Mouse (Mus musculus): ENCODE results near the gene Adamts9.

The Adamts9 gene

GRCm38 (mm10) chr6:92804254-92804971 is 138.9 kb downstream of the Adamts9 start:
- DNase-seq, result no peak

- DNase-seq, result peak; percentile 64
Measured at GRCm38 (mm10) chr6:92803213-92803612, 140.1 kb downstream of the Adamts9 start.

- DNase-seq, result no peak
Measured at GRCm38 (mm10) chr6:92802421-92802820, 140.9 kb downstream of the Adamts9 start.

- no peak for DNase-seq
Measured at GRCm38 (mm10) chr6:92801462-92801861, 141.8 kb downstream of the Adamts9 start.

GRCm38 (mm10) chr6:92793804-92794203 is 149.5 kb downstream of the Adamts9 start:
- DNase-seq, result no peak

GRCm38 (mm10) chr6:92787376-92787712 is 155.9 kb downstream of the Adamts9 start:
- DNase-seq, result peak; percentile 95

- DNase-seq, result no peak
Measured at GRCm38 (mm10) chr6:92786701-92787375, 156.5 kb downstream of the Adamts9 start.

- peak; percentile 62 for DNase-seq
Measured at GRCm38 (mm10) chr6:92784782-92785181, 158.5 kb downstream of the Adamts9 start.

- no peak for DNase-seq
Measured at GRCm38 (mm10) chr6:92781446-92781845, 161.8 kb downstream of the Adamts9 start.

GRCm38 (mm10) chr6:92779935-92780205 is 163.4 kb downstream of the Adamts9 start:
- DNase-seq, result no peak

GRCm38 (mm10) chr6:92779140-92779934 is 164.0 kb downstream of the Adamts9 start:
- peak; percentile 22 for DNase-seq

- peak; percentile 58 for DNase-seq
Measured at GRCm38 (mm10) chr6:92776356-92776755, 166.9 kb downstream of the Adamts9 start.

- no peak for DNase-seq
Measured at GRCm38 (mm10) chr6:92762372-92762771, 180.9 kb downstream of the Adamts9 start.

GRCm38 (mm10) chr6:92759616-92760015 is 183.7 kb downstream of the Adamts9 start:
- DNase-seq, result no peak

- DNase-seq, result no peak
Measured at GRCm38 (mm10) chr6:92755826-92756225, 187.5 kb downstream of the Adamts9 start.

GRCm38 (mm10) chr6:92752737-92753136 is 190.6 kb downstream of the Adamts9 start:
- DNase-seq, result no peak

- DNase-seq, result no peak
Measured at GRCm38 (mm10) chr6:92749420-92749819, 193.9 kb downstream of the Adamts9 start.

- peak; percentile 78 for DNase-seq
Measured at GRCm38 (mm10) chr6:92743605-92744004, 199.7 kb downstream of the Adamts9 start.

GRCm38 (mm10) chr6:92737116-92737515 is 206.2 kb downstream of the Adamts9 start:
- peak; percentile 60 for DNase-seq

- DNase-seq, result no peak
Measured at GRCm38 (mm10) chr6:92733651-92734050, 209.6 kb downstream of the Adamts9 start.

GRCm38 (mm10) chr6:92728514-92728913 is 214.8 kb downstream of the Adamts9 start:
- DNase-seq, result no peak

GRCm38 (mm10) chr6:92728084-92728483 is 215.2 kb downstream of the Adamts9 start:
- peak; percentile 86 for DNase-seq

- no peak for DNase-seq
Measured at GRCm38 (mm10) chr6:92727351-92727986, 215.8 kb downstream of the Adamts9 start.

All from kidney, postnatal 14 days (tissue).